Mouse (Mus musculus) layer of hippocampus, postnatal 14 days (tissue): Measurements from ENCODE around the gene Akap2. TPM values are rescaled to one million over a fixed set of nuclear protein-coding genes. Genes with fewer than 3 reads are reported as not detected.

ENCODE experiments used
- DNase-seq, 2 experiments: peaks; one replicate each; pipeline ENCODE4 v3.0.0; 2021 to 2022; ENCODE audit warnings: low spot score in 2 of 2, mixed read lengths in 1 of 2
- total RNA-seq, 2 experiments: library from RNA; stranded (reverse); gene quantifications; 2 replicates each; pipeline ENCODE4 v1.2.3; 2021

The Akap2 gene
- total RNA-seq, 2 experiments from 2014 or later: 47.1 to 53.1 TPM

DNA sequence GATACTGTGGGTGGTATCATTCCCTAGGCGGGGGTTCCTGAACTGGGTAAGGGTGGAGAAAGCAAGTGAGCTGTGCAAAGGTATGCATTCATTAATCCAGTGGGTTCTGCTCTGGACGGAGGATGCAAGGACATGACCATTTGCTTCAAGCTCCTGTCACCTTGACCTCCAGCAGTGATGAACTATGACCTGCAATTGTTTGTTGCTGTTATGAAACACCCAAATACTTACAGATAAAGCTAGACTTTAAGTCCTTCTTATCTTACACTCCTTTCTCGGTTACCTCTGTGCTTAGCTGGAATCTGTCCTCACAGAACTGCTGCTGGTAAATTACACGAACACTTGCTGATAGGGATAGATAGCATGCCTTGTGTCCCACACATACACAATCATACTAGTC, 223.2 kb downstream of the Akap2 start:
- no peak for DNase-seq

DNA sequence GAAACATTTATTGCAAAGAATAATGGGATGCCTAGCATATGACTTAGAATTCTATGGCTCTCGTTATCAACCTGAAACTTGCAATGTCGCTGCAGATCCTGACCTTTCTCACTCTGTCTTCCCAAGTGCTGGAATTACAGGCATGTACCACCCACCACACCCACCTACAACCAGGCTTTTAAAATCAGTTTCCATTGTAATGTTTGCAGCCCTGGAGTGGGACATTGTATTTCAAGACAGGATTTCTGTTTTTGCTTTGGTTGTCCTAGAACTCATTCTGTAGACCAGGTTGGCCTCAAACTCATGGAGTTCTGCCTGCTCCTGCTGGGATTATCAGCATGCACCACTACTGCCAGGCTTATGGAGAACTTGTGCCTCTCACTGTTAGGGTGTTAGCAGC, 225.4 kb downstream of the Akap2 start:
- DNase-seq: no peak

Other genes starting within 250 kb of the Akap2 start
- gene Pakap, start 149.5 kb upstream of the Akap2 start, total RNA-seq: 10 to 100 TPM; 20.8 to 26.0 TPM
- gene D630039A03Rik, start 198.6 kb downstream of the Akap2 start, total RNA-seq: under 1 TPM; 0.26 to 0.48 TPM
- 100 to 1,000 TPM; 151 to 152 TPM for gene Txn1, start 238.8 kb downstream of the Akap2 start, total RNA-seq